Mouse (Mus musculus) kidney, adult 11 months (tissue): ENCODE results near the gene Olfr668.
"Not testable (repeated sequence)": the region's sequence is repeated elsewhere in the genome, so short reads cannot be mapped to it uniquely, and the experiment has no call there.

Experiments
- DNase-seq: peaks from one replicate; pipeline ENCODE4 v3.0.0; 2022

The Olfr668 gene

DNA sequence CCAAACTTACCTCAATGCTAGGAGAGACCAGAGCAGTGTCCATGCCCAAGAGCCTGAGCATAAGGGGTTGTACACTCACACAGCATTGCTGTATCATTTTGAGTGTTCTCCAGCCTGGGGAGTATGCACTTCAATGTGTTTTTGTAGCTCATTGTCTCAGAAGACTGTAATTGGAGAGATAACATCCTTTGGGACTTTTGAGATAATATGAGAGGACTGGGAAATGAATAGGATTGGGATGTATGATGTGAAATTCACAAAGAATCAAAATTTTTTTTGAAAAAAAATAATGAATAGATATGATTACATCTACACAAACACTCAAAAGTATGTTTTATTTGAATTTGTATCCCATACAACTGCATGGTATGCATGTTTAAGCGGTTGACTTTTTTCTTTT lies at the start of gene Olfr668:
TSS of gene Olfr668 (minus strand) at position 101 of the 400 bp plus-strand sequence.
- no peak for DNase-seq

DNA sequence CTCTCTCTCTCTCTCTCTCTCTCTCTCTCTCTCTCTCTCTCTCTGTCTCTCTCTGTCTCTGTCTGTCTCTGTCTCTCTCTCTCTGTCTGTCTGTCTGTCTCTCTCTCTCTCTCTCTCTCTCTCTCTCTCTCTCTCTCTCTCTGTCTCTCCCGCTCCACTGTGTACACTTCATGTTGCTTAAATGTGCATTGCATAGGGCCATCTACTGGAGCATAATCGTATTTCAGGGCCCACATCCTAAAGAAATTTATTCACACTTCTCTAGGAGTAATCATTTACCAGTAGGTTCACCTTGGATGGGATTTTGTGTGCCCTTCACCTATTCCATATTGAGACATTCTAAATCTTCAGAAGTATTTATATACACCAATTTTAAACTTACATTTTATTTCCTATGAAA lies 44.6 kb upstream of the Olfr668 start:
- DNase-seq = not testable (repeated sequence)

DNA sequence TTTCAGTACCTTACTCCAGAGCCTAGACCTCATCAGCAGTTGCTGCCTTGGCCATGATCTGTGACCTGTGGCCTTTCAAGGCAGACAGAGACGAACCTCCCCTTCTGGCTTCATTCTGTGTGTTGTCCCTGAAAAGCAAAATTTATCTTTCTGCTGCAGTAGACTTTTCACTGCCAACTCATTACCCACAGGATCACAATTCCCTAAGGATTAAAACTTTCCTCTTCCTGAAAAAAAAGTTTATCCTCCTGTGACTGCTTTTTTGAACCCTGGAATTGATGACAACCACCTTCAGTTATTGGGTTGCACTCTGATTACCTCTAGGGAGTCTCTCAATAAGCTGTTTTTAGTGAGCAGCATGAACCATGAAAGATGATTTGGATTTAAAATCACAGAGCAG lies 34.7 kb upstream of the Olfr668 start, which contains the start of gene Olfr670:
TSS of gene Olfr670 (minus strand) at position 101 of the 400 bp plus-strand sequence.
- DNase-seq = no peak

DNA sequence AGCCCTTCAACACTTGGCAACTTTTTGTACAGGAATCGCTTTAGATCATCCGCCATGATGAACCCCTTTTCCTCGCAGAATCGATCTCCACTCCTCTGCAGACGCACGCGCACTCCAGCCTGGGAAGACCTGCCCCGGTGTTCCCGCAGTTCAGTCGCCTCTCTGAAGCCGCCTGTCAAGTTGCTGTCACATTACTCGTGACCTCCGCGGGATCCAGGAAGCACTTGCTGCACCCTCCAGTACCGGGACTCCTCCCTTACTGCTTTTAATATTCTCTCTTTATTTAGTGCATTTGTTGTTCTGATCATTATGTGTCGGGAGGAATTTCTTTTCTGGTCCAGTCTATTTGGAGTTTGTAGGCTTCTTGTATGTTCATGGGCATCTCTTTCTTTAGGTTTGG lies 22.4 kb upstream of the Olfr668 start:
- not testable (repeated sequence) for DNase-seq

DNA sequence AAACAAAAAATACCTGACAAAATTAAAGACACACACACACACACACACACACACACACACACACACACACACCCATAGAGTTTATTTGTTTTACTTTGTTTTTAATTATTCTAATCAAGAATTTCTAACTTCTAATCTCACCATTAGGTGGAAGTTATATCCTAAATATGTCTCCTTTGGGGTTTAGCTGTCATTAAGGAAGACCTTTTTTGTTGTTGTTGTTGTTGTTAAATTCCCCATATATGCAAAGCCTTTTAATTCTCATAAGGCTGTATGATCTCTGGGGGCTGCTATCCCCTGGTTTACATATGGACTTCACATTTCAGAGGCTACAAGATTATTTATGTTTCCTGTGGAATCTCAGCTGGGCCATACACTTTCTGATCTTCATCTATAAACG lies 6.1 kb upstream of the Olfr668 start, which contains the start of gene Olfr669:
TSS of gene Olfr669 (plus strand) at position 301 of the 400 bp plus-strand sequence.
- no peak for DNase-seq

DNA sequence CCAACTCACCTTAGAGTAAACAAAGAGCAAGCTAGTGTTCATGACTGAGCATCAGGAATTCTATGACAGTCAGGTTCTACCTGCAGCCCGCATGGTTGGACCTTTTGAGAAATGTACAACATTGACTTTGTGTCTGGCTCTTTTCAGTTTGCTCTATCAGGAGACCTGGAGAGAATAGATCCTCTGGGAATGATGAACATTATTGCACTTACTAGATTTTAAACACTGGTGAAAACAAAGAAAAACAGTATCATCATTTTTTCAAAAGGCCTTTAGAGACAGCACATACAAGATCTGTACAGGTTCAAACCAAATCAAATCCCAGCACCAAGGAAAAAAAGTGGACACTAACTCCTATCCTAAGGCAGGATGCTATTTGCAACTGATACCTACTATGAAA lies 6.5 kb downstream of the Olfr668 start, which contains the start of gene Olfr667:
TSS of gene Olfr667 (minus strand) at position 101 of the 400 bp plus-strand sequence.
- no peak for DNase-seq

DNA sequence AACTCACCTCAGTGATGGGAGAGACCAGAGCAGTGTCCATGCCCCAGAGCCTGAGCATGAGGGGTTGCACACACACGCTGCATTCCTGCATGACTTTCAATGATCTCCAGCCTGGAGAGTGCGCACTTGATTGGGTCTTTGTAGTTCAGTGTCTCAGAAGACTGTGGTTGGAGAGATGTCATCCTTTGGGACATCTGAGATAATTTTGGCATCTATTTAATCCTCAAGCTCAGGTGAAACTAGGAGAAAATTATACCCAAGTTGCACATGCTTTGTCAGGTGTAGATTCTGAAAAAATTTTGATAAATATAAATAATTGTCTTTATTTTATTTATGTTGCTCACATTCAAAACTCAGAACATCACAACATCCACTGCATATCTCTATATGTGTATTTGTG lies 32.0 kb downstream of the Olfr668 start, which contains the start of gene Olfr666:
TSS of gene Olfr666 (minus strand) at position 101 of the 400 bp plus-strand sequence.
- no peak for DNase-seq

DNA sequence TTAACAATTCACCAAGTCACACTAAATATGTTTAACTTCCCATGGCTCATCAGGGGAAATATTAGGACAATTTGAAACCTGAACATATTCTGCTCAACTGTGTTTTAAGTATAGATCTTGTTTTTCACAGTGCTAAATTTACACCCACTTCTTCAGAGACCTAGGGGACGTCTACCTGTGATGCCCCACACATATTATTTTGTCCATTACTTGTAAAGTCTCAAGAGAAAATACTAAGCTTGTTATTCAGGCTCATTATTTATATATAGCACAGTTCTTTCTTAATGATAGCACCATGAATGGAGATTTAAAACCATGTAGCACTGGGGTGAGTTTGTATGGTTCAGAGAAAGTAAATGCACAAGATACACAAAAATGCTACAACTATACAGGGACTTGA lies 50.1 kb downstream of the Olfr668 start, which contains the start of gene Olfr665:
TSS of gene Olfr665 (plus strand) at position 301 of the 400 bp plus-strand sequence.
- no peak for DNase-seq
